Mouse (Mus musculus) heart, embryonic 14.5 days (tissue): Measurements from ENCODE around the gene Rab29. TPM values are rescaled to one million over a fixed set of nuclear protein-coding genes. Genes with fewer than 3 reads are reported as not detected.

Source experiments
- ATAC-seq: fragments of 200-750 bp; cut with Nextera tagmentation; 2 replicates; pipeline ENCODE4 v1.8.0; 2017; ENCODE audit warnings: low read depth, moderate TSS enrichment; ENCODE audit not compliant: insufficient number of reproducible peaks, insufficient read depth, low FRiP score
- H3K27ac ChIP-seq, 2 experiments: fragments of 200-500 bp in 1 of 2; fragments of 300-500 bp in 1 of 2; sonication (generic) in 1 of 2; replicated peaks in 1 of 2; 2 replicates each; pipeline ENCODE4 v1.5.1; 2012 to 2014; ENCODE audit warnings: low read depth in 2 of 2, low read length in 2 of 2, control low read depth in 1 of 2, mild to moderate bottlenecking in 1 of 2, mixed read lengths in 1 of 2; ENCODE audit not compliant: control insufficient read depth in 1 of 2, insufficient read depth in 1 of 2
- H3K27me3 ChIP-seq: fragments of 300-500 bp; sonication (generic); 2 replicates; pipeline ENCODE4 v1.6.1; 2014; ENCODE audit warnings: mild to moderate bottlenecking, low read length, control low read depth; ENCODE audit not compliant: control insufficient read depth, insufficient read depth
- H3K36me3 ChIP-seq: fragments of 300-500 bp; sonication (generic); 2 replicates; pipeline ENCODE4 v1.6.1; 2014; ENCODE audit warnings: mild to moderate bottlenecking, control low read depth, low read length, mixed read lengths; ENCODE audit not compliant: control insufficient read depth, insufficient read depth
- H3K4me1 ChIP-seq, 2 experiments: fragments of 200-500 bp in 1 of 2; fragments of 300-500 bp in 1 of 2; sonication (generic) in 1 of 2; 2 replicates each; pipeline ENCODE4 v1.6.1; 2012 to 2014; ENCODE audit warnings: low read length in 2 of 2, control low read depth in 1 of 2, mixed read lengths in 1 of 2; ENCODE audit not compliant: control insufficient read depth in 2 of 2, insufficient read depth in 2 of 2
- H3K4me2 ChIP-seq: fragments of 300-500 bp; sonication (generic); 2 replicates; pipeline ENCODE4 v1.6.1; 2014; ENCODE audit warnings: mild to moderate bottlenecking, low read length
- H3K4me3 ChIP-seq, 2 experiments: fragments of 200-500 bp in 1 of 2; fragments of 300-500 bp in 1 of 2; sonication (generic) in 1 of 2; 2 replicates each; pipeline ENCODE4 v1.5.1; 2012 to 2014; ENCODE audit warnings: low read length in 2 of 2, mild to moderate bottlenecking in 2 of 2, control low read depth in 1 of 2, low read depth in 1 of 2, moderate library complexity in 1 of 2; ENCODE audit not compliant: control insufficient read depth in 1 of 2, insufficient read depth in 1 of 2
- H3K9ac ChIP-seq: fragments of 300-500 bp; sonication (generic); 2 replicates; pipeline ENCODE4 v1.6.1; 2014; ENCODE audit warnings: mild to moderate bottlenecking, low read length
- H3K9me3 ChIP-seq: fragments of 300-500 bp; sonication (generic); 2 replicates; pipeline ENCODE4 v1.6.1; 2016; ENCODE audit warnings: low read length, control low read depth; ENCODE audit not compliant: control insufficient read depth
- WGBS: fragments of 180-500 bp; shearing (Covaris S2); extraction: QIAGEN DNeasy Blood & Tissue Kit; methylation state at CpG from one replicate; pipeline ENCODE4 v1.1.7; 2014; 5-methylcytosine and 5-hydroxymethylcytosine counted together
- polyA plus RNA-seq: library from polyadenylated mRNA; unstranded; fragments of >200 nt; fragmentation: Nextera tagmentation; extraction: Ambion mirVana; gene quantifications from 2 replicates; pipeline ENCODE4 v1.2.1, GENCODE M21; 2014

The Rab29 gene
- polyA plus RNA-seq, 1 experiment from 2014 or later: 17.8 TPM

- ATAC-seq: no peak
- no peak overlapping the region for H3K4me3 ChIP-seq
- H3K4me1 ChIP-seq: no peaks in the 10 kb centered on the region; a peak in 1 of 4 replicates
- WGBS: 65% methylated on average over 5 of the region's 5 CpGs
- no peak overlapping the region for H3K27ac ChIP-seq
- H3K9ac ChIP-seq: no peak overlapping the region
- H3K9me3 ChIP-seq: no peaks in the 10 kb centered on the region
- H3K4me2 ChIP-seq: no peak overlapping the region
- no peaks in the 10 kb centered on the region for H3K27me3 ChIP-seq
- H3K36me3 ChIP-seq: peaks cover 64% of the 10 kb centered on the region
These were observed 28.5 kb upstream of the Rab29 start for GRCm38 (mm10) chr1:131838542-131838941.

- Histone ChIP-seq H3K36me3 (peaks cover 65% of the 10 kb centered on the region), H3K4me3 (no peak overlapping the region), H3K27me3 (no peaks in the 10 kb centered on the region), H3K27ac (no peak overlapping the region), H3K4me2 (no peak overlapping the region), H3K4me1 (no peaks in the 10 kb centered on the region), H3K9me3 (no peaks in the 10 kb centered on the region), H3K9ac (no peak overlapping the region)
- ATAC-seq: no peak
- WGBS: 50% methylated on average over 2 of the region's 2 CpGs
These were observed 27.7 kb upstream of the Rab29 start for GRCm38 (mm10) chr1:131839279-131839678.

GRCm38 (mm10) chr1:131842221-131842620 is 24.8 kb upstream of the Rab29 start:
- no peak for ATAC-seq
- H3K9ac ChIP-seq: no peak overlapping the region
- WGBS: 61% methylated on average over 4 of the region's 4 CpGs
- no peak overlapping the region for H3K4me2 ChIP-seq
- peaks cover 79% of the 10 kb centered on the region for H3K36me3 ChIP-seq
- no peaks in the 10 kb centered on the region for H3K27me3 ChIP-seq
- no peak overlapping the region for H3K27ac ChIP-seq
- no peaks in the 10 kb centered on the region for H3K4me1 ChIP-seq
- H3K9me3 ChIP-seq: no peaks in the 10 kb centered on the region
- H3K4me3 ChIP-seq: no peak overlapping the region

- no peak overlapping the region for H3K4me2 ChIP-seq
- WGBS: 91% methylated on average over 10 of the region's 10 CpGs
- H3K36me3 ChIP-seq: peaks cover 89% of the 10 kb centered on the region
- no peaks in the 10 kb centered on the region for H3K27me3 ChIP-seq
- H3K4me3 ChIP-seq: no peak overlapping the region
- H3K4me1 ChIP-seq: no peaks in the 10 kb centered on the region
- H3K9me3 ChIP-seq: no peaks in the 10 kb centered on the region
- H3K27ac ChIP-seq: no peak overlapping the region
- no peak for ATAC-seq
- no peak overlapping the region for H3K9ac ChIP-seq
These were observed 23.3 kb upstream of the Rab29 start for GRCm38 (mm10) chr1:131843758-131844157.

GRCm38 (mm10) chr1:131844883-131845282 is 22.1 kb upstream of the Rab29 start:
- Histone ChIP-seq H3K9ac (no peak overlapping the region), H3K4me3 (no peak overlapping the region), H3K36me3 (peaks cover 78% of the 10 kb centered on the region), H3K4me1 (no peaks in the 10 kb centered on the region), H3K4me2 (no peak overlapping the region), H3K9me3 (no peaks in the 10 kb centered on the region), H3K27me3 (no peaks in the 10 kb centered on the region), H3K27ac (no peak overlapping the region)
- ATAC-seq: no peak
- 72% methylated on average over 8 of the region's 8 CpGs for WGBS

DNA sequence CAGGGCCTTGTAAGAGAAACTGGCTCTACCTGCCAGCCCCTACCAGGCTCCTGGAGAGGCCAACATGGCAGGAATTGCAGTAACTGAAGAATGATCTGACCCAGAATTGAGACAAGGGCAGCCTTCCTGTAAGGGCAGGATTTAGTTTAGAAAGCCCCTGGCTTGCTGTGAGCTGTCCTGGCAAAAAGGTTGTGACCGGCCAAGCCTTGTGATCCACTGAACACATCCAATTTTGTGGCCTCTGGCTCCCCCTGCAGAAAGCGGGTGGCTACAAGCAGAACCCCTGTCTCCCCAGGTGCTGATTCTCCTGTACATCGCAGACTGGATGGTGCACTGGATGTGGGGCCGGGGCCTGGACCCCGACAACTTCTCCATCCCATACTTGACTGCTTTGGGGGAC is 20.8 kb upstream of the Rab29 start:
- ATAC-seq: no peak
- Histone ChIP-seq H3K4me2 (no peak overlapping the region), H3K27me3 (no peaks in the 10 kb centered on the region), H3K4me1 (no peaks in the 10 kb centered on the region), H3K9me3 (no peaks in the 10 kb centered on the region), H3K9ac (no peak overlapping the region), H3K36me3 (peaks cover 64% of the 10 kb centered on the region), H3K27ac (no peak overlapping the region), H3K4me3 (no peak overlapping the region)
- WGBS: 79% methylated on average over 5 of the region's 5 CpGs

- WGBS: 58% methylated on average over 4 of the region's 4 CpGs
- ATAC-seq: no peak
These were observed 5.2 kb upstream of the Rab29 start for GRCm38 (mm10) chr1:131861811-131862210.

DNA sequence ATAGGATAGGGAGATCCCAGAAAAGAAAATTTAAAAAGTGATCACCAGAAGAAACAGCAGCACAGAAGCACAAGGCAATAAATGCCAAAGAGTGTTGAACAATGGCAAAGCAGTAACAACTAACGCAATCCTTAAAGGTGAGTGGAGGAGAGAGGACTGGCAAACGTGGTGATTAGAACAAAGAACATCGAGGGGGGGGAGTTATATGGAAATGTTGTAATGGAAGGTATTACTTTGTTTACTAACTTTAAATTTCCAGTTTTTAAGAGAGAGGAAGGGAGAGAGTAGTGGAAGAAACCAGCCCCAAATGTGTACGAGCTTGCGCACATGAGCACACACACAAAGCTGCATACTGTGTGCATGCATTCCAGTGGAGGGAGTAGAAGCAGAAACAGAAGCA is 1.4 kb upstream of the Rab29 start:
- peaks cover 0 to 5% of the 10 kb centered on the region in 2 experiments; a peak in 1 of 4 replicates for H3K4me1 ChIP-seq
- no peaks in the 10 kb centered on the region for H3K9me3 ChIP-seq
- H3K36me3 ChIP-seq: no peaks in the 10 kb centered on the region
- no peak overlapping the region for H3K4me3 ChIP-seq
- no peak overlapping the region for H3K4me2 ChIP-seq
- ATAC-seq: no peak
- no peaks in the 10 kb centered on the region for H3K27me3 ChIP-seq
- no peak overlapping the region for H3K27ac ChIP-seq
- 83% methylated on average over 5 of the region's 5 CpGs for WGBS
- H3K9ac ChIP-seq: no peak overlapping the region

More at GRCm38 (mm10) chr1:131861811-131862210, 5.2 kb upstream of the Rab29 start:
- Histone ChIP-seq H3K9ac (no peak overlapping the region), H3K9me3 (no peaks in the 10 kb centered on the region), H3K27ac (no peak overlapping the region), H3K36me3 (no peaks in the 10 kb centered on the region), H3K4me1 (no peaks in the 10 kb centered on the region), H3K4me3 (no peak overlapping the region), H3K4me2 (no peak overlapping the region), H3K27me3 (no peaks in the 10 kb centered on the region)
